Mouse (Mus musculus) liver, embryonic 14.5 days (tissue): ENCODE data around the gene Tardbp. TPM values are rescaled to one million over a fixed set of nuclear protein-coding genes. Genes with fewer than 3 reads are reported as not detected.

Experiments
- ATAC-seq: fragments of 200-750 bp; cut with Nextera tagmentation; 2 replicates; pipeline ENCODE4 v1.8.0; 2017; ENCODE audit warnings: moderate number of reproducible peaks, mild to moderate bottlenecking, moderate library complexity; ENCODE audit not compliant: insufficient read depth
- DNase-seq, 3 experiments: peaks; one replicate each; pipeline ENCODE4 v3.0.0-alpha.2; 2012 to 2013; ENCODE audit warnings: low read depth in 3 of 3, low spot score in 3 of 3
- H3K27ac ChIP-seq: fragments of 300-500 bp; sonication (generic); 2 replicates; pipeline ENCODE4 v1.5.1; 2014; ENCODE audit warnings: moderate library complexity, mild to moderate bottlenecking, control low read depth, inconsistent platforms
- H3K27me3 ChIP-seq: fragments of 300-500 bp; sonication (generic); 2 replicates; pipeline ENCODE4 v1.6.1; 2014; ENCODE audit warnings: mild to moderate bottlenecking, low read length, moderate library complexity; ENCODE audit not compliant: control insufficient read depth, insufficient read depth
- H3K36me3 ChIP-seq: fragments of 300-500 bp; sonication (generic); replicated peaks from 2 replicates; pipeline ENCODE4 v1.6.1; 2014; ENCODE audit warnings: low read depth; ENCODE audit not compliant: control insufficient read depth, insufficient read depth
- H3K4me1 ChIP-seq, 2 experiments: fragments of 200-500 bp in 1 of 2; fragments of 300-500 bp in 1 of 2; sonication (generic) in 1 of 2; replicated peaks; 2 replicates each; pipeline ENCODE4 v1.6.1; 2012 to 2014; ENCODE audit warnings: antibody characterized with exemption in 1 of 2, inconsistent platforms in 1 of 2, low read length in 1 of 2; ENCODE audit not compliant: control insufficient read depth in 2 of 2, insufficient read depth in 2 of 2
- H3K4me2 ChIP-seq: fragments of 300-500 bp; sonication (generic); 2 replicates; pipeline ENCODE4 v1.6.1; 2014; ENCODE audit warnings: low read depth, mild to moderate bottlenecking, control low read depth, moderate library complexity
- H3K4me3 ChIP-seq, 2 experiments: fragments of 200-500 bp in 1 of 2; fragments of 300-500 bp in 1 of 2; sonication (generic) in 1 of 2; 2 replicates each; pipeline ENCODE4 v1.5.1; 2012 to 2014; ENCODE audit warnings: low read depth in 2 of 2, low read length in 2 of 2, mild to moderate bottlenecking in 2 of 2, control low read depth in 1 of 2, inconsistent platforms in 1 of 2, moderate library complexity in 1 of 2; ENCODE audit not compliant: insufficient read depth in 1 of 2
- H3K9ac ChIP-seq: fragments of 300-500 bp; sonication (generic); replicated peaks from 2 replicates; pipeline ENCODE4 v1.6.1; 2014; ENCODE audit warnings: mild to moderate bottlenecking, control low read depth, moderate library complexity
- H3K9me3 ChIP-seq: fragments of 300-500 bp; sonication (generic); 2 replicates; pipeline ENCODE4 v1.6.1; 2016; ENCODE audit warnings: low read length, mixed read lengths; ENCODE audit not compliant: control insufficient read depth
- CTCF ChIP-seq: IDR thresholded peaks from 2 replicates; pipeline ENCODE4 v1.5.1; 2016; ENCODE audit warnings: antibody characterized with exemption, low read depth, control low read depth
- EP300 ChIP-seq: IDR thresholded peaks from 2 replicates; pipeline ENCODE4 v1.6.1; 2016; ENCODE audit warnings: antibody characterized with exemption, low read depth
- WGBS: fragments of 180-500 bp; shearing (Covaris S2); extraction: QIAGEN DNeasy Blood & Tissue Kit; methylation state at CpG from one replicate; pipeline ENCODE4 v1.1.7; 2014; ENCODE audit not compliant: insufficient replicate concordance; 5-methylcytosine and 5-hydroxymethylcytosine counted together
- polyA plus RNA-seq, 2 experiments: library from polyadenylated mRNA; depleted of rRNA in 1 of 2; stranded (reverse) in 1 of 2; unstranded in 1 of 2; fragments of >200 nt; fragmentation: Nextera tagmentation in 1 of 2; extraction: Ambion mirVana in 1 of 2; gene quantifications; 2 replicates each; pipeline versions ENCODE4 v1.2.1 to v1.2.3; 2012 to 2014

Gene Tardbp
- polyA plus RNA-seq, 2 experiments, result 80.3 to 260 TPM

- no peak overlapping the region for H3K4me2 ChIP-seq
- peaks cover 3% of the 10 kb centered on the region for H3K27me3 ChIP-seq
- WGBS, result 71% methylated on average over 15 of the region's 15 CpGs
- ATAC-seq (no peak), DNase-seq (no peak)
- no peaks in the 10 kb centered on the region for H3K9me3 ChIP-seq
- H3K9ac ChIP-seq, result no peak overlapping the region
- H3K27ac ChIP-seq, result no peak overlapping the region
- no peak for TF ChIP-seq CTCF
- no peak for TF ChIP-seq EP300
- H3K4me3 ChIP-seq, result no peak overlapping the region
- no peaks in the 10 kb centered on the region for H3K36me3 ChIP-seq
- H3K4me1 ChIP-seq, result peaks cover 14 to 16% of the 10 kb centered on the region in 2 experiments
Measured at GRCm38 (mm10) chr4:148667006-148667755, 40.4 kb upstream of the Tardbp start.

DNA sequence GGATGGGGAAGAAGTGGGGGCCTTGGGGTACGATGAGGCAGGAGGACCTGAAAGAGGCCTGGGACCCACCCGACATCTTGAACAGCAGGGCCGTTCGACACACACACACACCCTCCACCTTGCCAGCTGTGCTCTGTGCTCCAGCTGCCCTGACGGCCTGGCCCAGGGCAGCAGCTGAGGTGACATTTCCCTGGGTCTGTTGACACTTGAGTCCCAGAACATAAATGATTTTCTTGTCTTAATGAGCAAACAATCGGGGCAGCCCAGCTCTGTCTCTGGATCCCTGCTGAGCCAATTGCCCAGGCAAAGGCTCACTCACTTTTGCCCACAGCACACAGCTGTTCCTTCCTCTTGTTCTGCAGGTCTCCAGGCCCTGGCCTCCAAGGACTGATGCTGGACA lies 37.2 kb upstream of the Tardbp start:
- H3K9me3 ChIP-seq, result no peaks in the 10 kb centered on the region
- H3K36me3 ChIP-seq, result no peaks in the 10 kb centered on the region
- H3K4me3 ChIP-seq, result no peak overlapping the region
- peaks cover 0 to 2% of the 10 kb centered on the region in 2 experiments; a peak in 2 of 4 replicates for H3K4me1 ChIP-seq
- H3K4me2 ChIP-seq, result no peak overlapping the region
- H3K27ac ChIP-seq, result no peak overlapping the region
- no peak overlapping the region for H3K9ac ChIP-seq
- H3K27me3 ChIP-seq, result peaks cover 3% of the 10 kb centered on the region
- ATAC-seq (no peak), DNase-seq (no peak)
- TF ChIP-seq EP300 (no peak), CTCF (no peak)
- WGBS, result 54% methylated on average over 6 of the region's 6 CpGs

GRCm38 (mm10) chr4:148663326-148663725 lies 36.5 kb upstream of the Tardbp start:
- Histone ChIP-seq H3K4me3 (no peak overlapping the region), H3K27ac (no peak overlapping the region), H3K9ac (no peak overlapping the region), H3K27me3 (peaks cover 3% of the 10 kb centered on the region), H3K36me3 (no peaks in the 10 kb centered on the region), H3K9me3 (no peaks in the 10 kb centered on the region), H3K4me2 (no peak overlapping the region), H3K4me1 (peaks cover 0 to 2% of the 10 kb centered on the region in 2 experiments; a peak in 2 of 4 replicates)
- no peak for DNase-seq
- TF ChIP-seq CTCF (no peak), EP300 (no peak)
- no peak for ATAC-seq
- WGBS, result 49% methylated on average over 7 of the region's 7 CpGs

GRCm38 (mm10) chr4:148662168-148662965 lies 35.5 kb upstream of the Tardbp start:
- WGBS, result 31% methylated on average over 21 of the region's 21 CpGs
- Histone ChIP-seq H3K27me3 (peaks cover 3% of the 10 kb centered on the region), H3K9ac (no peak overlapping the region), H3K9me3 (no peaks in the 10 kb centered on the region), H3K4me1 (peaks cover 0 to 2% of the 10 kb centered on the region in 2 experiments; a peak in 2 of 4 replicates), H3K4me3 (no peak overlapping the region), H3K4me2 (peak overlapping the region; percentile 38; the same call in 1 of the 2 replicates), H3K36me3 (no peaks in the 10 kb centered on the region), H3K27ac (no peak overlapping the region)
- DNase-seq (peak in 2 of 3 experiments; percentile 30 to 50), ATAC-seq (peak; percentile 45; the same call in 1 of the 2 replicates)
- no peak for TF ChIP-seq EP300
- TF ChIP-seq CTCF, result peak; percentile 90

DNA sequence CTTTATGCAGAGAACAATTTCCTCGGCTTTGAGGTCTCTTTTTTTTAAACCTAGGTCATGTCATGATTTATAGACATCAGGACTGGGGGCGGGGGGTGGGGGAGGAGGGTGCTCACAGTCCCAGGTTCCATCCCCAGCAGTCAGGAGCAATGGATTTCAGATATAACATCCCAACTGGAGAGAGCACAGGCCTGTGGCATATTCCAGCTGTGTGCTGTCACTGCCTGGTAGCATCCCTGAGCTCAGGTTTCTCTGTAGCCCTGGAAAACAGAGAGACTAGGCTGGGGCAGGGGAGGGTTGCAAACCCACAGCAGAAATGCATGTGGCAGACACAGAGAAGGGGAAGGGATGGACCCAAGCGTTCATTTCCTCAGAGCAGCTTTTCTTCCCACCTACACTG lies 33.4 kb upstream of the Tardbp start:
- H3K9ac ChIP-seq, result no peak overlapping the region
- no peak overlapping the region for H3K27ac ChIP-seq
- H3K4me2 ChIP-seq, result no peak overlapping the region
- DNase-seq (no peak), ATAC-seq (no peak)
- H3K4me3 ChIP-seq, result no peak overlapping the region
- no peaks in the 10 kb centered on the region for H3K36me3 ChIP-seq
- peaks cover 3% of the 10 kb centered on the region for H3K27me3 ChIP-seq
- no peaks in the 10 kb centered on the region for H3K9me3 ChIP-seq
- 47% methylated on average over 3 of the region's 3 CpGs for WGBS
- H3K4me1 ChIP-seq, result peaks cover 0 to 4% of the 10 kb centered on the region in 2 experiments; a peak in 2 of 4 replicates
- TF ChIP-seq CTCF (no peak), EP300 (no peak)
